Mouse (Mus musculus): ENCODE results near the gene Sh2d4b. TPM values are rescaled to one million over a fixed set of nuclear protein-coding genes. Genes with fewer than 3 reads are reported as not detected.

Sh2d4b gene
- polyA plus RNA-seq, 1 experiment from 2014 or later = not detected

DNA sequence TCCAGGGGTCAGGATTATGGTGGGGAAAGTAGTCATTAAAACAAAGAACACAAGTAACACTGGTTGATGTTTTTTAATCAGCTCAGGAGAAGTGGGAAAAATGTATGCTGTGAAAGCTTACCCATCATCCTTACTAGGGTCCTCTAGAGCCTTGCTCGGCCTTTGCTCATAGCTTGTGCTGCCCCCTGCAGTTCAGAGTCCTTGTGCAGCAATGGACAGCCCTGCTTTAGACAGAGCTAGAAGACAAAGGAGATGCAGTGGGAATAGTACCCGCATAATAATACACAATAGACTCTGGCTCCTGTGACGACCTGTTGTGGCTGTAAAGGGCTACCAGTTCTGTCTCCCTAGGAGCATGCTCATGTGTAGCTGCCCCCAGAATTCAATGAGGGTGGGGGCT, 104.0 kb downstream of the Sh2d4b start:
- Histone ChIP-seq H3K36me3 (ENCODE audit: control insufficient read depth, insufficient read depth) (no peaks in the 10 kb centered on the region), H3K27me3 (replicated peaks; ENCODE audit: control insufficient read depth, insufficient read depth, low read length) (no peaks in the 10 kb centered on the region), H3K9ac (ENCODE audit: low read depth, low read length) (no peak overlapping the region), H3K4me2 (replicated peaks; ENCODE audit: low read depth) (no peak overlapping the region), H3K4me3 (ENCODE audit: low read depth, low read length) (no peak overlapping the region), H3K9me3 (ENCODE audit: control insufficient read depth) (no peaks in the 10 kb centered on the region), H3K27ac (ENCODE audit: low read depth, low read length) (no peak overlapping the region), H3K4me1 (replicated peaks; ENCODE audit: control insufficient read depth, insufficient read depth, low read length) (no peaks in the 10 kb centered on the region)
- no peak for ATAC-seq
- 38% methylated on average over 3 of the region's 3 CpGs for WGBS
- peak; percentile 67 for TF ChIP-seq CTCF (IDR thresholded peaks at IDR 0.05; ENCODE audit: low read depth)

DNA sequence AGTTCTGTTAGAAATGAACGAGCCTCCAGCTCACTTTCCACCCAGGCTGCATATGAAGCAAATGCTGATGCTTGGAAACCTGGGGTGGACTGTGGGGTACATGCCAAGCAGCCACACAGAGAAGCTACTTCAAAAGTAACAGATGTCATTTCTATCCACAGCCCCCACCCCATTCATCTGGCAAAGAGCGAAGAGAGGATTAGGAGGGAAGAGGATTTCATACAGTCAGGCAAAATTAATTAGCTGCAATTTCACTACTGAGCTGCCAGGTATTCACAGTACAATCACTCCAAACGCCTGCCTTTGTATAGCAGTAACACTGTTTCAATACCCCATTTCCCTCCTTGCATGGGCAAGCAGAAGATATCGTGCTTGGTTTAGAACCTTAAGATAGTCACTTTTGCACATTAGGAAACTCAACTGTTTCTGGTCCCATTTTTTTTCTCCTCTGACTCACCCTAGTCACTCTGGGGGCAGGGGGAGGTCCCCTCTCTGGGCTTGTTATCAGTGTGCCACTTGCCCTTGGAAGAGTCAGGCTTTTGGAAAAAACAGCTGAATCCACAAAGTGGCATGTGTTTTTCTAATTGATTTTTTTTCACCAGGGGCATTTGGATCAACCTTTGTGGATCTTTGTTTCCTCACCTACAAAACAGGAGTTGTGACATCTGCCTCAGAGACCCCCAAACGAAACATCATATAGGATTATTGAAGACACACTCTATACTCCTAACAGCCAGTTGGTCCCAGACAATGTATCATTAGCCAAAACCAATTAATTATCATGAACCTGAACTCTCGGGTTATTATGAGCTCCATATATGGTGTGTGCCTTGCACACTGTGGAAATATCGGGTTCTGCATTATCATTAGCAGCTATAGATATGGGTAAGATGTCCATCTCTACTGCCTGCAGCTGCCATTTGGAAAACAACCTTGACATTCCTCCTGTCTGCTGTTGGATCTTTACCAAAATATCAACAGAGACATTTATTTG, 123.7 kb downstream of the Sh2d4b start:
- Histone ChIP-seq H3K4me2 (replicated peaks; ENCODE audit: low read depth) (no peak overlapping the region), H3K9ac (ENCODE audit: low read depth, low read length) (no peak overlapping the region), H3K27ac (ENCODE audit: low read depth, low read length) (no peak overlapping the region), H3K9me3 (ENCODE audit: control insufficient read depth) (no peaks in the 10 kb centered on the region), H3K36me3 (ENCODE audit: control insufficient read depth, insufficient read depth) (no peaks in the 10 kb centered on the region), H3K27me3 (replicated peaks; ENCODE audit: control insufficient read depth, insufficient read depth, low read length) (no peaks in the 10 kb centered on the region), H3K4me1 (replicated peaks; ENCODE audit: control insufficient read depth, insufficient read depth, low read length) (no peaks in the 10 kb centered on the region), H3K4me3 (ENCODE audit: low read depth, low read length) (no peak overlapping the region)
- no peak for TF ChIP-seq CTCF (IDR thresholded peaks at IDR 0.05; ENCODE audit: low read depth)
- ATAC-seq = no peak
- WGBS = 71% methylated on average over 7 of the region's 7 CpGs

Other genes with a start within 250 kb of the Sh2d4b start
- 30.5 and 33.3 TPM in 2 replicates for gene Tspan14, start 73.5 kb upstream of the Sh2d4b start, polyA plus RNA-seq (2015; fragmentation: Nextera tagmentation; extraction: Ambion mirVana)
- gene Fam213a, start 120.5 kb upstream of the Sh2d4b start, polyA plus RNA-seq (2015; fragmentation: Nextera tagmentation; extraction: Ambion mirVana) = 86.9 and 96.2 TPM in 2 replicates
- gene Dydc2, start 175.9 kb upstream of the Sh2d4b start, polyA plus RNA-seq (2015; fragmentation: Nextera tagmentation; extraction: Ambion mirVana) = not detected in 2 replicates
- gene Dydc1, start 179.6 kb upstream of the Sh2d4b start, polyA plus RNA-seq (2015; fragmentation: Nextera tagmentation; extraction: Ambion mirVana) = not detected in 2 replicates
- gene Mat1a, start 211.8 kb upstream of the Sh2d4b start, polyA plus RNA-seq (2015; fragmentation: Nextera tagmentation; extraction: Ambion mirVana) = 0.08 TPM in 1 of 2 replicates, not detected in the other
- gene Sftpa1, start 238.5 kb upstream of the Sh2d4b start, polyA plus RNA-seq (2015; fragmentation: Nextera tagmentation; extraction: Ambion mirVana) = 0.14 TPM in 1 of 2 replicates, not detected in the other